Mouse (Mus musculus) urinary bladder, adult 18-20 months (tissue): ENCODE measurements at regions not wholly inside any gene's neighbourhood (a gene's known extent, or its start where the extent isn't known, plus 50 kb on each side); places are given as distances from the start of the nearest gene placed in this dataset.

Experiments used
- DNase-seq, 2 experiments: peaks; one replicate each; pipeline ENCODE4 v3.0.0; 2022; ENCODE audit warnings: low spot score in 2 of 2, mixed read lengths in 2 of 2

DNA sequence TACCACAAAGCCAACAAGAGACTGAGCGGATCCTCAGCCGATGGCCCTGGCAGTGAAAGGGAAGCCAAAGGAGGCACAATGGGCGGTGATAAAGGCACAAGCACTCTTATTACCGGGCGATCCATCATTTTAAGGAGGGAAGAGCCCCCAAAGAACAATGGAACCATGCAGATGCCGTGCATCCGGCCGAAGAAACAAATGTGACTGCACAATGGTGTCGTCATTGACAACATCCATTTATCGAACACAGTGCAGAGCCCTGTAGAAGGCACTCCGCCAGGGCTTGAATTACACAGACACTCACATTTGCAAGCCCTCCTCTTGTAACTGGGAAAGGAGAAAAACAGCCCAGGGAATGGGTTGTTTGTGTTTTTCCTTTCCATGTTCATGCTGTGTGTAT is 80.7 kb upstream of the Atp5g3 start:
- no peak for DNase-seq

DNA sequence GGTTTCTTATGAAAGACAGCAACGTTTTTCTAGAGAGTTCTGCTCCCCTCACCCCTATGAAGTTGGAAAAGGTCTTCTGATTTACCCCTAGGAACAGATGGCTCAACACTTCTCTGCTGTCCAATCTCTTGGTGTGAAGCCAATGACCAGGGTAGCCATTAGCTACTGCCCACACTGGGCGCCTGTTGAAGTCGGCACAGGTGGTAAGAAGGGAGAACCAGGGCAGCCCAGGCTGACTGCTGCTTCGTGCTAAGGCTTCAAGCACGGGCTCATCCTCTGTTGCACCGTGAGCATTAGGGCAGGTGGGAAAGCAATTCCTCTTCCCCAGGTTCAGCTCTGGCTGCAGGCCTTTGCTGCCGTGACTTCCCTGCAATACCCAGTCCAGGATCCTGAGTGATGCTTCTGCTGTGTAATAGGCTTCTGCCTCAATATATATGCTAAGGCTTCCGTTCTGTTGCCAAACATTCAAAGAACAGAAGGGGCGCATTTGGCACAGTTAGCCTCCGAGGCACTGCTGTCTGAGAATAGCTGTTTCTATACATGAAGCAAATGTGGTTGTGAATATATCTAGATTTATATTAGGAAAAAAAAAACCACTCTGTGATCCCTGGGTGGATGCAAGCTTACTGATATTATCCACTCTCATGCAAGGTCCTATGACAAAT is 76.4 kb upstream of the Atp5g3 start:
- DNase-seq = no peak

DNA sequence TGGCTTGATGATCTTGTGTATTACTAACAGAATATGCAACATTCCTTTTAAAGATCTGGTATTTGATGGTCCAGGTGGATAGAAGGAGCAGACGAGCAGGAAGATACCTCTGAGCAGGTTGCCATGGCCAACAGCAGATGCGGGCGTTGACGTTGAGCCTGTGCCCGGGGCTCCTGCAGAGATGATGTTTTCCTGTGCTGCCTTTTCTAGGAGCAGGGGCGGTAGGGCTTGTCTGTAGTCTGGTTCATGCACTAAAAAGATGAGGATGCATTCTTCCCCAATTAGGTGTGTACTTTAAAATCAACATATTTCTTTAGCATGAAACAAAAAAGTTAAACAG is 74.8 kb upstream of the Atp5g3 start:
- DNase-seq = no peak

DNA sequence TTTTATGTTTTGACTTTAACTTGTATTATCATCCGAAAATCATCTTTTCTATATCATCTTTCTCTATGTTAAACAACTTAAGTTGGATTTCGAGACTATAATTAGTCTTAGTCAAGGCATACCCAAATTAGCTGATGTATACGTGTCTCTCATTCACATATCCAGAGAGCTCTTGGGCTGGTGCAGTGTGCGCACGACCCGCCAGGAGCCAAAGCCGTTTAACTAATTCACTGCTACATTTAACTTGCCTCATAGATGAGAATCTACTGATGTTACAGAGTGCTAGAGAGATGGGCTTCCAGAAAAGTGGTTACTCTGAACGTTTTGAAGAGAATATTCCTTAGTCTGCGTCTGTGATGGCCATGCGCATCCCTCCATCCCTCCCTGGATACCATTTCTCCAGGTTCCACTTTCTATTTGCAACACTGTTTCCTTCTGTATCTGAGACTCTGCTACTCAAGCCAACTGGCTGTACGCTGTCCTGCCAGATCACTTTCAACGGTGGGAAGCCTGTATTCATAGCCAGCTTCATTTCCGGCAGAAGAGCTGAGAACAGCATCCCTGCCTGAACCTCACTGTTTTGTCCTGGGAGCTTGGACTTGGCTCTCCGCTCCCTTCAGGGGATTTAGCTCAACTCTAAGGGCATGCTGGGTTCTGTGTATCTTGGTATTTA is 74.2 kb upstream of the Atp5g3 start:
- no peak for DNase-seq

DNA sequence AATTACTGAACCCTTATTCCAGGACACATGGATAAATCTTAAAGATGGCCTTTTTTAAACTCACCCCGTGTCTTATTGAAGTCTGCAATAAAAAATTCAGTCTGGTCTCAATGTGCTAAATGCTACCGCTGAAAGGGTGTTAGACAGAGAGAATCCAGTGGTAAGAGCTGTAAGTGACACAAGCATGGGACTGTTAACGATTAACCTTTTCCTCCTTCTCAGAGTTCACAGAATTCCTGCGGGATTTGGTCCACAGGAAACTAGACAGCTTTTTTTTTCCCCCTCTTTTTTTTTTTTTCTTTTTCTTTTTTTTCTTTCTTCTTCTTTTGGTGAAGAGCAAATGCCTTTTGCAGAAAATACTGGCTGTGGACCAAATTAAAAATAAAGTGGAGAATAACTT is 72.0 kb upstream of the Atp5g3 start:
- DNase-seq = no peak

DNA sequence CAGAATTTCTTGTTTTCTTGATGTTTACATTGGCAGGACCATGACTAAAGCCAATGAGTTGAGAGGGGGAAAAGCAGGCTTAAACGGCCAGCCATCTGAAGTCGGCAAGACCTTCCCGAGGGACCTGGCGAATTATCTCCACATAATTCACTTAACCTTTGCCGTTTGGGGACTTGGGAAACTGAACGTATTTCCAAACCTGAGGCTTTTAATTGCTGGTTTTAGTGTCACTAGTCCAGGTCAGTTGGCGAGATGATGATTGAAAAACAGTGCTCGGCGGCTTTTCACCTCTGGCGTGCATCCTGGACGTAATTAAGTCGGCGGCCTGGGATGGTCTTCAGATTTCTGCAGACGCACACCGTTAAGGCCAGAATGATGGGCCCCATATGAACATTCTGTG is 66.9 kb upstream of the Atp5g3 start:
- no peak for DNase-seq

DNA sequence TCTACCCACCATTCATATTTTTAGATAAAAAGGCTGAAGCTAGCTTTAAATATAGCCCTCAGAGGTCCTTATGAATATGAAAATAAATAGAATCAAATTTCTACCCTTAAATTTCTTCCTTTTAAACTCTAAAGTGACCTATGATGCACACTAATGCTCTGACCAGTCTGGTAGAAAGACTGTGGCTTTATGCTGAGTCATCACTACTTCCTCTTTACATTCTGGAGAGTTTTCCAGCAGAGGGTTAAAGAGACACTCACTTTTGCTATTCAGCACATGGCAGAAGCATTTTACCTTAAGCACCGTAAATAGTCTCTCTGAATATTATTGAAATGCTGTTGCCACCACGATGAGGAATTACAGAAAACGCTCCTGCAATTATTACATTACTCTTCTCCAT is 62.6 kb upstream of the Atp5g3 start:
- DNase-seq = no peak

DNA sequence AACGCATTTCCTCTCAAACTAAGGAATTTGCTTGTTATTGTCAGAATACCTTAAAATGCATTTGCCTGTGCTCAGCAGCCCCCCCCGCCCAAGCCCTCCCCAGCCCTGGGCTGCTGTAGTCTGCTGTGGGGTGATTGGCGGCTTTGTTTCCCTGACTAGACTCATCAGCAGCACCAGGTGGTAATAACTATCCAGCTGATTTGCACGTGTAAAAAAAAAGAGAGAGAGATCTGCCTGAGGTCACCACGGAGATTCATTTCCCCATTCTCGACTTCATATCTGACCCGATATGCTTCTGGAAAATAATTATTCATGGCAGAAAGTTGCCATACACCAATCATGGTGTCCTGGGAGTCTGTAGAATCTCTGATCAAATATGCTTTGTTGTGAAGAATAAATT is 56.5 kb upstream of the Atp5g3 start:
- no peak for DNase-seq

DNA sequence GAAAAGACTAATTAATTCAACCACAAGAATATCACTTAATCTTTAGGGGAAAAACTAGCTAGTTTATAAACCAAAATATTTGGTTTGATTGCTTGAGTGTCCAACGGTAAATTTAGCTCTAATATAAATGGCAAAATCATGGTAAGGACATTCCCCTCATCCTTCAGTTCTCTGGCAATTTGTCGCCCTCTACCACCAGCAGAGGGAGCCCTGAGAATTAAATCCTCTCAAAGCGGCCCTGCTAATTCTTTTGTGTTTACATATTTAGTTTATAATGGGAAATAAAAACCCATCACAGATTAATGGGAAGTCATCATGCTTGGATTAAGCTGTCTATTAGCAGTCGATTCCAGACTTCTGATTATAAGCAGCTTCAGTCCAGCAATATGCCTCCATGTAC is 54.5 kb upstream of the Atp5g3 start:
- DNase-seq = peak in 1 of 2 experiments; percentile 4
